Mouse (Mus musculus): ENCODE measurements around the gene Klf12. TPM values are rescaled to one million over a fixed set of nuclear protein-coding genes. Genes with fewer than 3 reads are reported as not detected.
A peak's percentile ranks its signal among the peaks of the same experiment; 100 is the strongest.

The Klf12 gene
- polyA plus RNA-seq, 1 experiment from 2014 or later = 50.3 TPM

GRCm38 (mm10) chr14:100227717-100228116 is 56.8 kb downstream of the Klf12 start:
- no peak overlapping the region for H3K9ac ChIP-seq (replicated peaks)
- no peaks in the 10 kb centered on the region for H3K9me3 ChIP-seq
- peaks cover 7% of the 10 kb centered on the region; the same call in 1 of the 2 replicates for H3K4me1 ChIP-seq
- H3K27me3 ChIP-seq = no peaks in the 10 kb centered on the region
- no peak overlapping the region for H3K4me2 ChIP-seq (replicated peaks)
- H3K27ac ChIP-seq (replicated peaks) = no peak overlapping the region
- ATAC-seq (ENCODE audit: low FRiP score, low read depth) = no peak
- 97% methylated on average over 6 of the region's 6 CpGs for WGBS
- no peaks in the 10 kb centered on the region for H3K36me3 ChIP-seq
- no peak overlapping the region for H3K4me3 ChIP-seq

DNA sequence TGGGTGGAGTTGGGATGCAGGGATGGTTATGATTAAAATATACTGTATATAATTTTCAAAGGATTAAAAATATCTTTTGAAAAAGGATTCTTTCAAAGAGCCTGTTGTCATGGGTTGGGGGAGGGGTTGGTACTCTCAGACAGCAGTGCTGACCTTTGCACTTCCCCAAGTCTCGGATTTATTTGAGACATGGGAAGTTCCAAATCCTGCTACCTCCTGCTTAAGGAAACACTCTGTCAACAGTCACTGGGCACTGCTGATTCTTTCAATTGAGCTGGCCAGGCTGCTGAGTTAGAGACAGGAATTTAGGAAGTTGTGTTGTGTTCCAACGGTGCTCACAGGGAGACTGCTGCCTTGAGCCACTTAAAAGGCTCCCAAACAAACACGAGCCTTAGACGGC is 60.3 kb downstream of the Klf12 start:
- Histone ChIP-seq H3K9me3 (no peaks in the 10 kb centered on the region), H3K4me1 (peaks cover 8% of the 10 kb centered on the region; the same call in 1 of the 2 replicates), H3K4me2 (replicated peaks) (no peak overlapping the region), H3K4me3 (no peak overlapping the region), H3K36me3 (no peaks in the 10 kb centered on the region), H3K27ac (replicated peaks) (no peak overlapping the region), H3K27me3 (no peaks in the 10 kb centered on the region), H3K9ac (replicated peaks) (no peak overlapping the region)
- 54% methylated on average over 4 of the region's 4 CpGs for WGBS
- no peak for ATAC-seq (ENCODE audit: low FRiP score, low read depth)

- H3K36me3 ChIP-seq = no peaks in the 10 kb centered on the region
- no peaks in the 10 kb centered on the region for H3K9me3 ChIP-seq
- no peaks in the 10 kb centered on the region for H3K27me3 ChIP-seq
- H3K9ac ChIP-seq (replicated peaks) = no peak overlapping the region
- no peak overlapping the region for H3K27ac ChIP-seq (replicated peaks)
- no peak overlapping the region for H3K4me3 ChIP-seq
- no peak overlapping the region for H3K4me2 ChIP-seq (replicated peaks)
- WGBS = 88% methylated on average over 4 of the region's 4 CpGs
- no peak for ATAC-seq (ENCODE audit: low FRiP score, low read depth)
- peaks cover 8% of the 10 kb centered on the region; the same call in 1 of the 2 replicates for H3K4me1 ChIP-seq
Observed at GRCm38 (mm10) chr14:100222260-100222659, 62.2 kb downstream of the Klf12 start.

DNA sequence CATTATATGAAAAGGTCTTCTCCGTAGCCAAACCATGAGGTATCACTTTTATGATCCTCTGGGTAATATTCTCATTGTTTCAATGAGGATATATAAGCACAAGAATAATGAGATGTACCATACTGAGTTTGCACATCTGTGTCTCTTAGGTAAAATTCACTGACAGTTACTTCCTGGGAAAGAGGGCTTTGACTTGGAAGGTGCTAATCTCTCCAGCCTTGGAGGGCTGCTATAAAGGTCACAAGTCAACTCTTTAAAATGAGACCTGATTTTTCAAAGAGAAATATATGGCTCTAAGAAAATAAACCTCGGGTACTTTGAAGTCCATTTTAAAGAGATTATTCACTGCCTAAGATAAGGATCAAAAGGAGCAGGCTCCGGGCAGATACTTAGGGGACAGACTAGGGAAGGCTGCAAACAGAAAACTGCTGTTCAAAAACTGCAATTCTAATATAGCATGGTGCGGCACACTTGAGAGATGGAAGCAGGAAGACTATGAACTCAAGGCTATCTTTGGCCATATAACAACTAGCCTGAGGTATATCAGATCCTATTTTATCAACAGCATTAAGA is 69.2 kb downstream of the Klf12 start:
- no peak for ATAC-seq (ENCODE audit: low FRiP score, low read depth)
- 51% methylated on average over 4 of the region's 4 CpGs for WGBS
- H3K36me3 ChIP-seq = no peaks in the 10 kb centered on the region

GRCm38 (mm10) chr14:100213066-100213465 is 71.4 kb downstream of the Klf12 start:
- H3K36me3 ChIP-seq = no peaks in the 10 kb centered on the region
- H3K9ac ChIP-seq (replicated peaks) = no peak overlapping the region
- no peaks in the 10 kb centered on the region for H3K9me3 ChIP-seq
- no peak overlapping the region for H3K4me2 ChIP-seq (replicated peaks)
- H3K27me3 ChIP-seq = no peaks in the 10 kb centered on the region
- peaks cover 16% of the 10 kb centered on the region for H3K4me1 ChIP-seq
- WGBS = 85% methylated on average over 7 of the region's 7 CpGs
- H3K27ac ChIP-seq (replicated peaks) = no peak overlapping the region
- no peak overlapping the region for H3K4me3 ChIP-seq
- ATAC-seq (ENCODE audit: low FRiP score, low read depth) = no peak

More for the DNA sequence above, 69.2 kb downstream of the Klf12 start:
- H3K4me1 ChIP-seq = peaks cover 13% of the 10 kb centered on the region
- H3K9me3 ChIP-seq = no peaks in the 10 kb centered on the region
- H3K9ac ChIP-seq (replicated peaks) = no peak overlapping the region
- H3K4me2 ChIP-seq (replicated peaks) = no peak overlapping the region
- H3K27ac ChIP-seq (replicated peaks) = no peak overlapping the region
- no peaks in the 10 kb centered on the region for H3K27me3 ChIP-seq
- H3K4me3 ChIP-seq = no peak overlapping the region

- Histone ChIP-seq H3K36me3 (no peaks in the 10 kb centered on the region), H3K4me2 (replicated peaks) (no peak overlapping the region), H3K9me3 (no peaks in the 10 kb centered on the region), H3K4me1 (peaks cover 16% of the 10 kb centered on the region), H3K27me3 (no peaks in the 10 kb centered on the region), H3K27ac (replicated peaks) (no peak overlapping the region), H3K4me3 (no peak overlapping the region), H3K9ac (replicated peaks) (no peak overlapping the region)
- no peak for ATAC-seq (ENCODE audit: low FRiP score, low read depth)
- WGBS = 77% methylated on average over 4 of the region's 4 CpGs
Observed at GRCm38 (mm10) chr14:100211826-100212117, 72.7 kb downstream of the Klf12 start.

- H3K27ac ChIP-seq (replicated peaks) = 0 out of 2 replicates have a peak overlapping the region, but pooled peaks have one; percentile 17
- 53% methylated on average over 11 of the region's 11 CpGs for WGBS
Observed at GRCm38 (mm10) chr14:100211036-100211825, 73.2 kb downstream of the Klf12 start.

GRCm38 (mm10) chr14:100209814-100210419 is 74.6 kb downstream of the Klf12 start:
- Histone ChIP-seq H3K4me2 (replicated peaks) (peak overlapping the region; percentile 16), H3K4me3 (no peak overlapping the region), H3K9ac (replicated peaks) (no peak overlapping the region), H3K9me3 (no peaks in the 10 kb centered on the region), H3K36me3 (no peaks in the 10 kb centered on the region), H3K4me1 (peaks cover 16% of the 10 kb centered on the region), H3K27me3 (no peaks in the 10 kb centered on the region), H3K27ac (replicated peaks) (no peak overlapping the region)
- ATAC-seq (ENCODE audit: low FRiP score, low read depth) = no peak
- WGBS = 15% methylated on average over 12 of the region's 12 CpGs

More at GRCm38 (mm10) chr14:100211036-100211825, 73.2 kb downstream of the Klf12 start:
- Histone ChIP-seq H3K36me3 (no peaks in the 10 kb centered on the region), H3K9me3 (no peaks in the 10 kb centered on the region), H3K27me3 (no peaks in the 10 kb centered on the region), H3K4me3 (no peak overlapping the region), H3K9ac (replicated peaks) (no peak overlapping the region), H3K4me1 (peaks cover 16% of the 10 kb centered on the region), H3K4me2 (replicated peaks) (no peak overlapping the region)
- no peak; the same call in 1 of the 2 replicates for ATAC-seq (ENCODE audit: low FRiP score, low read depth)

- 86% methylated on average over 3 of the region's 3 CpGs for WGBS
- no peak for ATAC-seq (ENCODE audit: low FRiP score, low read depth)
- Histone ChIP-seq H3K9ac (replicated peaks) (no peak overlapping the region), H3K4me2 (replicated peaks) (no peak overlapping the region), H3K4me3 (no peak overlapping the region), H3K27me3 (no peaks in the 10 kb centered on the region), H3K9me3 (no peaks in the 10 kb centered on the region), H3K27ac (replicated peaks) (no peak overlapping the region), H3K36me3 (no peaks in the 10 kb centered on the region), H3K4me1 (peaks cover 15% of the 10 kb centered on the region)
Observed at GRCm38 (mm10) chr14:100207081-100207480, 77.4 kb downstream of the Klf12 start.

- WGBS = 89% methylated on average over 3 of the region's 3 CpGs
- no peak overlapping the region for H3K4me3 ChIP-seq
- H3K36me3 ChIP-seq = 0 out of 2 replicates have a peak, but pooled peaks cover 3% of the 10 kb centered on the region
- ATAC-seq (ENCODE audit: low FRiP score, low read depth) = no peak
- no peak overlapping the region for H3K27ac ChIP-seq (replicated peaks)
- no peaks in the 10 kb centered on the region for H3K27me3 ChIP-seq
- peaks cover 13% of the 10 kb centered on the region for H3K4me1 ChIP-seq
- no peak overlapping the region for H3K9ac ChIP-seq (replicated peaks)
- H3K9me3 ChIP-seq = no peaks in the 10 kb centered on the region
- H3K4me2 ChIP-seq (replicated peaks) = no peak overlapping the region
Observed at GRCm38 (mm10) chr14:100206207-100206606, 78.3 kb downstream of the Klf12 start.

- no peaks in the 10 kb centered on the region for H3K27me3 ChIP-seq
- H3K9me3 ChIP-seq = no peaks in the 10 kb centered on the region
- H3K4me1 ChIP-seq = no peaks in the 10 kb centered on the region
- H3K4me3 ChIP-seq = no peak overlapping the region
- no peak overlapping the region for H3K9ac ChIP-seq (replicated peaks)
- peaks cover 6% of the 10 kb centered on the region; the same call in 1 of the 2 replicates for H3K36me3 ChIP-seq
- ATAC-seq (ENCODE audit: low FRiP score, low read depth) = no peak
- WGBS = 89% methylated on average over 6 of the region's 6 CpGs
- no peak overlapping the region for H3K4me2 ChIP-seq (replicated peaks)
- H3K27ac ChIP-seq (replicated peaks) = no peak overlapping the region
Observed at GRCm38 (mm10) chr14:100200058-100200688, 84.3 kb downstream of the Klf12 start.

DNA sequence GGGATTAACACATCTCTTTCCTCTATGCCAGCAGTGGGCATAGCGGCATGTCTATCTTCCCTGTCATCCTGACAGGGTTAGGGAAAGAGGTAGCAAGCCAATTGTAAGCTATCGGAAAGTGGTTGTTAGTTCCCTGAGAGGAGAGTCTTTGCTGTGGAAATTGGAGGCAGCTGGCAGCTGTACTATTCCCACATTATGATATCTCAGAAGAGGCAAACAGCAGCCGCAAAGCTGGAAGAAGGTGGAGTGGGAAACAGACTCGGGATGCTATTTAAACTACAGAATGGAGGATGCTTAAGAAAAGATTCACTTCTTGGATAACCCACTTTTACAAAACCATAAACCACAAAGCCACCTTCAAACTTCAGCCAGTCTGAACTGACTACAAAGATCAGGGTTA is 85.8 kb downstream of the Klf12 start:
- peaks cover 6% of the 10 kb centered on the region; the same call in 1 of the 2 replicates for H3K36me3 ChIP-seq
- H3K4me2 ChIP-seq (replicated peaks) = no peak overlapping the region
- H3K27ac ChIP-seq (replicated peaks) = no peak overlapping the region
- H3K9ac ChIP-seq (replicated peaks) = no peak overlapping the region
- no peaks in the 10 kb centered on the region for H3K27me3 ChIP-seq
- whole genome bisulfite sequencing = 98% methylated on average over 4 of the region's 4 CpGs
- H3K9me3 ChIP-seq = no peaks in the 10 kb centered on the region
- no peak overlapping the region for H3K4me3 ChIP-seq
- ATAC-seq (ENCODE audit: low FRiP score, low read depth) = no peak
- no peaks in the 10 kb centered on the region for H3K4me1 ChIP-seq

Data from midbrain, embryonic 12.5 days (tissue).